Mouse (Mus musculus): ENCODE measurements around the gene Gm45844. TPM values are rescaled to one million over a fixed set of nuclear protein-coding genes. Genes with fewer than 3 reads are reported as not detected.
"Not testable (repeated sequence)": the region's sequence is repeated elsewhere in the genome, so short reads cannot be mapped to it uniquely, and the experiment has no call there.

Gm45844 gene
- polyA plus RNA-seq (2015; fragmentation: Nextera tagmentation; extraction: Ambion mirVana) = 13.8 and 16.3 TPM in 2 replicates

DNA sequence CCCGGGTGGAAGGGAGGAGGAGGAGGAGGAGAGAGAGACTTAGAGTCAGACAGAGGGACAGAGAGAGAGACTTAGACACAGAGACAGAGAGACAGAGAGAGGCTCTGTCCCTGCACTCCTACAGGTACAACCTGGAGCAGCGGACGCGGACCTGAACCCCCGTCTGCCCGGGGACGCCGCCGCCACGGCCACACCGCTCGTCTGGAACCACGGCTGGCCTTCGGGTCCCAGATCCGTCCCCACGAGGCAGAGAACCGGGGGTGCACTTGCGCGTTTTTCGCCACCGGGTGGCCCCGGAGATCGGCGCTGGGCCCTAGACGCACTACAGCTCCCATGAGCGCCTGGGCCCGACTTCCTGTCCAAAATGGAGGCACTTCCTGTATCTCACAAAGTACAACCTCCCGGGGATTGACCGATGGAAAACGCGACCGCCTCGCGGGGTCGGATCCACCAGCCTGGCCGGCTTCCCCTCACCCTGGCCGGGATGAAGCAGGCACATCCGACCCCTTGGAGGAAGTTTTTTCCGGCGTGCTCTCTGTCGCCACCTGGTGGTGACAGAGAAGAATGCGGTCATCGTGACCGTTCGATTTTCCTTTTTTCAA lies at the start of gene Gm45844:
Gene Gm45844 (minus strand): TSS at position 324 of the 602 bp plus-strand sequence.
- H3K4me3 ChIP-seq (ENCODE audit: low read depth, low read length) = peak within 1 kb of the TSS; percentile 38
- H3K4me2 ChIP-seq (ENCODE audit: low read length) = peak within 1 kb of the TSS; percentile 51
- H3K4me1 ChIP-seq (ENCODE audit: control insufficient read depth, insufficient read depth, low read length); H3K27me3 ChIP-seq (ENCODE audit: control insufficient read depth, insufficient read depth, low read depth, low read length); H3K36me3 ChIP-seq (ENCODE audit: control insufficient read depth, insufficient read depth, low read length); H3K9me3 ChIP-seq (replicated peaks; ENCODE audit: control insufficient read depth, low read length, poor library complexity, severe bottlenecking): not testable (repeated sequence)
- peak within 1 kb of the TSS; percentile 65 for H3K27ac ChIP-seq (ENCODE audit: low read length)
- peak; percentile 99 for ATAC-seq
- 41% methylated on average over 45 of the region's 45 CpGs for WGBS
- peak within 1 kb of the TSS; percentile 23 for H3K9ac ChIP-seq (ENCODE audit: low read depth, low read length)

DNA sequence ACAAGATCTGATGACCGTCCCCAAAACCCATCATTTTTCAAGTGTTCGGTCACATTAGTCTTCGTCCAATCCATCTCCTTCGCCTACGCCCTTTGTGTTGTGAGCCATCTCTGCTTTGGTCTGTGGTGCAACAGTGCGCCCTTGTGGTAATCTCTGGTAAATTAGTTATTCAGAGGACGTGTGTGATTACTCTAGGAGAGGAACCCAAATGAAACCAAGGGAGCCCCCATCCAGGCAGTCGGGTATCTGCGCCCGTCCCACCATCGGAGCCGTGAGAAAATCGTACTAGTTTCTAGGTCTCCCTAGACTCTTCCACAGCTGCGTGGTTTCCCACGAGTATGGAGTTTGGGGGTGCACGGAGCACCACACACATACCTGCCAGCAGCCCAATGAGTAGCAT lies 17.5 kb upstream of the Gm45844 start:
- Histone ChIP-seq H3K4me2 (ENCODE audit: low read length) (no peak overlapping the region), H3K4me3 (ENCODE audit: low read depth, low read length) (no peak overlapping the region), H3K36me3 (ENCODE audit: control insufficient read depth, insufficient read depth, low read length) (peaks cover 21% of the 10 kb centered on the region), H3K9ac (ENCODE audit: low read depth, low read length) (no peak overlapping the region), H3K4me1 (ENCODE audit: control insufficient read depth, insufficient read depth, low read length) (no peaks in the 10 kb centered on the region; the same call in 1 of the 2 replicates), H3K27me3 (ENCODE audit: control insufficient read depth, insufficient read depth, low read depth, low read length) (no peaks in the 10 kb centered on the region), H3K9me3 (replicated peaks; ENCODE audit: control insufficient read depth, low read length, poor library complexity, severe bottlenecking) (no peaks in the 10 kb centered on the region), H3K27ac (ENCODE audit: low read length) (no peak overlapping the region)
- no peak for ATAC-seq
- WGBS = 79% methylated on average over 16 of the region's 16 CpGs

DNA sequence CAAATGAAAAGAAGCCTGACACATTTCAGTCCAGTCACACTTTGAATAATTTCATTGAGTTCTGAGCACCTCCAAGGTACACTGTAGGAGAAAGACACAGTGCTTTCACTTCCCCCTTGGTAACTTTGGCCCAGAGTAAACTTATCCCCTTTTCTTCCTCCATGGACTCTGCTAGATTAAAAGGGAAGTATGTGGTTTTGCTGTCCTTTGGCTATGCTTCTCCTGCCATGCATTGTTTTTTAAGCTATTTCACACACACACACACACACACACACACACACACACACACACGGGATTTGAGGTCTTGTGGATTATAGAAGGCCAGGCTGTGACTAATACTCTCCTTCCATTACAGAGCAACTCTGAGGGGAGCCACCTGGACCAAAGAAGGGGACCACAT lies 3.3 kb upstream of the Gm45844 start:
- no peak overlapping the region for H3K4me3 ChIP-seq (ENCODE audit: low read depth, low read length)
- H3K4me1 ChIP-seq (ENCODE audit: control insufficient read depth, insufficient read depth, low read length) = no peaks in the 10 kb centered on the region
- no peaks in the 10 kb centered on the region for H3K27me3 ChIP-seq (ENCODE audit: control insufficient read depth, insufficient read depth, low read depth, low read length)
- H3K36me3 ChIP-seq (ENCODE audit: control insufficient read depth, insufficient read depth, low read length) = peaks cover 25% of the 10 kb centered on the region
- H3K9me3 ChIP-seq (replicated peaks; ENCODE audit: control insufficient read depth, low read length, poor library complexity, severe bottlenecking) = peaks cover 3% of the 10 kb centered on the region; the same call in 1 of the 2 replicates
- H3K27ac ChIP-seq (ENCODE audit: low read length) = no peak overlapping the region
- no peak overlapping the region for H3K4me2 ChIP-seq (ENCODE audit: low read length)
- no peak for ATAC-seq
- WGBS = 79% methylated on average over 1 of the region's 1 CpGs
- no peak overlapping the region for H3K9ac ChIP-seq (ENCODE audit: low read depth, low read length)

DNA sequence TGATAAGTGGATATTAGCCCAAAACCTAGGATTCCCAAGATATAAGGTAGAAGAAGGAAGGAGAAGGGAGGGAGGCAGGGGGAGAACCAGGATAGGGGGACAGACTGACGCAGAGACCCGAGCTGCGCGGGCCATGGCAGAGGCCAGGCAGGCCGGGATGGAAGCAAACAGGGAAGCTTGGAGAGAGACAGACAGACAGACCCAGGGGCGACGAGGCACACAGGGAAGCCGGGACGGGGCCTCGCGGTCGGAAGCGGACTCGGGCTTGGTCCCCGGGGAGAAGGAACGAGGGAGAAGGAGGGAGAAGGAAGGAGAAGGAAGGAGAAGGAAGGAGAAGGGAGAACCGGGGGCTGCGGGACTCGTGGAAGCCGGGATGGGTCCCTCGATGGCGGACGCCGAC lies 533 bp downstream of the Gm45844 start:
- ATAC-seq = peak; percentile 73
- not testable (repeated sequence) for H3K27me3 ChIP-seq (ENCODE audit: control insufficient read depth, insufficient read depth, low read depth, low read length); H3K4me1 ChIP-seq (ENCODE audit: control insufficient read depth, insufficient read depth, low read length); H3K9me3 ChIP-seq (replicated peaks; ENCODE audit: control insufficient read depth, low read length, poor library complexity, severe bottlenecking); H3K36me3 ChIP-seq (ENCODE audit: control insufficient read depth, insufficient read depth, low read length)
- Histone ChIP-seq H3K9ac (ENCODE audit: low read depth, low read length) (peak overlapping the region; percentile 23), H3K4me3 (ENCODE audit: low read depth, low read length) (peak overlapping the region; percentile 38), H3K4me2 (ENCODE audit: low read length) (peak overlapping the region; percentile 51), H3K27ac (ENCODE audit: low read length) (peak overlapping the region; percentile 65)
- 41% methylated on average over 24 of the region's 24 CpGs for WGBS

DNA sequence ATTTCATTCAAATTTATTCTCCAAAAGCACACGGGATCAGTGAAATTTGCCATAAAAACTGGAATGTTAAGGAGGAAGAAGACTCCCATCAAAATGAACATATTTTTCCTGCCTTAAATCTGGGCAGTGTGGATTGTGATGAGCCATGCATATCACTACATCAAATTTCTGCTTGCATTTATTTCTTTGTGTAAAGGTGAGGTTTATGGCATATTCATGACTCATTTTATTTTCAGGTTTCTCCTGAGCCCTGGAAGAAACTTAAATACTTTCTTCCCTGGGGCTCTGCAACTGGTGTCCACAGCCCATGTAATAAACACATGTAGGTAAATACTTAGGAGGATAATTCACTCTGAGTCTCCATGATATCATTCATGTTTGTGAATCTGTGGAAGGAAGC lies 30.9 kb downstream of the Gm45844 start, which contains the start of gene Vmn2r29:
Gene Vmn2r29 (minus strand): TSS at position 101 of the 400 bp plus-strand sequence.
- ATAC-seq; H3K27ac ChIP-seq (ENCODE audit: low read length); H3K4me3 ChIP-seq (ENCODE audit: low read depth, low read length); H3K4me1 ChIP-seq (ENCODE audit: control insufficient read depth, insufficient read depth, low read length); H3K9me3 ChIP-seq (replicated peaks; ENCODE audit: control insufficient read depth, low read length, poor library complexity, severe bottlenecking); H3K36me3 ChIP-seq (ENCODE audit: control insufficient read depth, insufficient read depth, low read length); H3K27me3 ChIP-seq (ENCODE audit: control insufficient read depth, insufficient read depth, low read depth, low read length); H3K9ac ChIP-seq (ENCODE audit: low read depth, low read length); H3K4me2 ChIP-seq (ENCODE audit: low read length): not testable (repeated sequence)
- no CpG with 5 or more reads among the region's 1 CpGs for WGBS

DNA sequence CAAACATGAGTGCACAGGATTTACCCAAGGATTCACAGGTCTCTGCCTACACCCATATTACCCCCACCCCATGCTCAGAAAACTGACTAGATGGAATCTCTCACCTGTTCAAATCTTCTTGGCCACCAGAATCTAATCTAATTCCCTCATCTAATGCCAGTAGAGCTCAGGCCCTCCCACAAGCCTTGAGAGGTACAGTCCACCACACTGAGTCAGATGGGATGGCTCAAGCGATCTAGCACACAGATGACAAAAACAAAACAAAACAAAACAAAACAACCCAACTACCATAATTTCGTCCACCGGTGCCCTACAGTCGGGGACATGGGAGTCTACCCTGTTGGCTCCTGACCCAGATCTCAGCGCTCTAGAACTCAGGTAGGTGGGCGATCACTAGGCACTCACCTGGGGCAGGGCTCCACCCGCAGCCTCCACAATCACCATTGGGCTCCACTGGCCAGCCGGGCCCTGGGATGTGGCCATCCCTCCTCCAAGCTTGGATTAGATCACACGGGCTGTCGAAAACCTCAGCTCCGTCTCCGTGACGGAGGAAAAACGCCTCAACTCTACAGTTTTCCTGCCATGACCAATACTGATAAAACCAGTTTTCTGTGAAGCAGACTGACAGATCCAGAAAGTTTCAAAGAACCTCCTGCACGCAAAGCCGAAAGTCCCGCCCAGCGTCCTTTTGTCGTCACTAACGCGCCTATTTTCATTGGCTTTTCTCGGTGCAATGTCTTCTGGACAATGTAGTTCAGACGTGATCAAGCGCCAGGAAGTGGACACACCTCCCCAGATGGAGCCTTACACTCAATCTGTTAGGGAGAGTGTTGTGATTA lies 68.6 kb downstream of the Gm45844 start, which contains the start of gene Zfp772:
Gene Zfp772 (minus strand): TSS at position 686 of the 839 bp plus-strand sequence.
- H3K9ac ChIP-seq (ENCODE audit: low read depth, low read length) = peak within 1 kb of the TSS; percentile 52
- peak; percentile 62; the same call in 1 of the 2 replicates for ATAC-seq
- H3K27ac ChIP-seq (ENCODE audit: low read length); H3K27me3 ChIP-seq (ENCODE audit: control insufficient read depth, insufficient read depth, low read depth, low read length); H3K36me3 ChIP-seq (ENCODE audit: control insufficient read depth, insufficient read depth, low read length); H3K9me3 ChIP-seq (replicated peaks; ENCODE audit: control insufficient read depth, low read length, poor library complexity, severe bottlenecking); H3K4me1 ChIP-seq (ENCODE audit: control insufficient read depth, insufficient read depth, low read length): not testable (repeated sequence)
- WGBS = 2% methylated on average over 24 of the region's 24 CpGs
- peak within 1 kb of the TSS; percentile 48 for H3K4me3 ChIP-seq (ENCODE audit: low read depth, low read length)
- H3K4me2 ChIP-seq (ENCODE audit: low read length) = peak within 1 kb of the TSS; percentile 60

DNA sequence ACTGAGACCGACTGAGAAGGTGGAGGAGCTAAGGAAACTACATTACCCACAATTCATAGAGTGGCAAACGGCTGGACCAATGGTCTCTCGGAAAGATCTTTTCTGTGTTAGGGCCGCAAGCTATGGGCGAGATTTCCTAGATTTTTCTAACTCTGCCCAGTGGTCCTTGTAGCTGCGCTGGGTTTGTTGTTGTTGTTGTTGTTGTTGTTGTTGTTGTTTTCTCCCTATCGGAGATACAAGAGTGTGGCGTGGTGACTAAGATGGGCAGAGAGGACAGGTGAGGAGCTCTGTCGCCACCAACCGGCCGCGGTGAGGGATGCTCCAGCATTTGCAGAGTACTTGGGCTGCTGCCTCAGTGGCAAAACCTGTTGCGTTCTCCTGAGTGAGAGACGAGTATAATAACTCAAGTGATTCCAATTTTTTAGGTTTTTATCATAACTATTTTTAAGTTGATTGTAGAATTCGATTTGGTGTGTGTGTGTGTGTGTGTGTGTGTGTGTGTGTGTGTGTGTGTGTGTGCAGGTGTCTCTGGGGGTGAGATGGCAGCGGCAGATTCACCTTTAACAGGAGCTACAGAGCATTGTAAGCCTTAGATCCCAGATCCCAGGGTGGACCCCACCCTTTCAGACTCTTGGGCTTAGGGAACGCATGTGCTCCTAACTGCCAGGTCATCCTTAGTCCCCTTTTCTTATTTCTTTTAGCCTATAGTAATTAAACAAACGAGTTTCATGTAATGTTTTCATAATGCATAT lies 89.7 kb downstream of the Gm45844 start:
- H3K27me3 ChIP-seq (ENCODE audit: control insufficient read depth, insufficient read depth, low read depth, low read length) = no peaks in the 10 kb centered on the region
- peak overlapping the region; percentile 6; the same call in 1 of the 2 replicates for H3K27ac ChIP-seq (ENCODE audit: low read length)
- ATAC-seq = peak; percentile 97
- WGBS = 9% methylated on average over 18 of the region's 18 CpGs
- peak overlapping the region; percentile 48 for H3K4me2 ChIP-seq (ENCODE audit: low read length)
- H3K4me3 ChIP-seq (ENCODE audit: low read depth, low read length) = peak overlapping the region; percentile 49
- H3K4me1 ChIP-seq (ENCODE audit: control insufficient read depth, insufficient read depth, low read length) = 0 out of 2 replicates have a peak, but pooled peaks cover 2% of the 10 kb centered on the region
- H3K9ac ChIP-seq (ENCODE audit: low read depth, low read length) = peak overlapping the region; percentile 43; the same call in 1 of the 2 replicates
- no peaks in the 10 kb centered on the region for H3K36me3 ChIP-seq (ENCODE audit: control insufficient read depth, insufficient read depth, low read length)
- no peaks in the 10 kb centered on the region for H3K9me3 ChIP-seq (replicated peaks; ENCODE audit: control insufficient read depth, low read length, poor library complexity, severe bottlenecking)

DNA sequence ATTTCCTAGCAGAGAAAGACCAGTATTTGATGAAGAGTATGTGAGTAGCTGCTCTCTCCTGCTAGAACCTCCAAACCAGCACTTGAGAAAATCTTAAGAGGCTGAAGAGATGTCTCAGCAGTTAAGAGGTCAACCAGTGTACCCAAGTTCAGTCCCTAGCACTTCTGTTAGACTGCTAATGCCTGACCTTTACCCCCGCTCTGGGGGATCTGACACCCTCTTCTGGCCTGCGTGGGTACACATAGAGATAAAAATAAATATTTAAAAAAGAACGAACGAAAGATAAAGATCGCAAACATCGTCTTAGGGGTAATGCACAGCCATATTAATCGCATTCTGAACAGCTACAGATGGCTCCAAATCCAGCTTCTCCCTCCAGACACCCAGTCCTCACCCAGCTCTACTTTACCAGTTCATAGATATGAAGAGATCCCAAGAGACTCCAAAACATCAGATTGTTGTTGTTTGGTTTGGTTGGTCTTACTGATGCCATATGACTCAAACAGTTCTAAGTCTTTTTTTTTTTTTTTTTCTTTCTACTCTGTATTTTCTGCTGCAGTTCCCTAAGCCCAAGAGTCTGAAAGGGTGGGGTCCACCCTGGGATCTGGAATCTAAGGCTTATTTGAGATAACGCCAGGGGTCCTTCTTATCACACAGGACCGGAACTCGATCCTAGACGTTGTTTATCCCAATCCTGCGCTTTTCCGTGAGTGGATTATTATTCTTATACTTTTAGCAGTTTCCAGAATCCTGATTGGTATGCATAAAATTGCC lies 90.5 kb downstream of the Gm45844 start:
- no peaks in the 10 kb centered on the region for H3K27me3 ChIP-seq (ENCODE audit: control insufficient read depth, insufficient read depth, low read depth, low read length)
- peak; percentile 83 for ATAC-seq
- peak overlapping the region; percentile 49 for H3K4me3 ChIP-seq (ENCODE audit: low read depth, low read length)
- H3K4me1 ChIP-seq (ENCODE audit: control insufficient read depth, insufficient read depth, low read length) = 0 out of 2 replicates have a peak, but pooled peaks cover 2% of the 10 kb centered on the region
- 44% methylated on average over 13 of the region's 13 CpGs for WGBS
- no peaks in the 10 kb centered on the region for H3K9me3 ChIP-seq (replicated peaks; ENCODE audit: control insufficient read depth, low read length, poor library complexity, severe bottlenecking)
- H3K36me3 ChIP-seq (ENCODE audit: control insufficient read depth, insufficient read depth, low read length) = peaks cover 5% of the 10 kb centered on the region; the same call in 1 of the 2 replicates
- H3K4me2 ChIP-seq (ENCODE audit: low read length) = peak overlapping the region; percentile 48
- H3K9ac ChIP-seq (ENCODE audit: low read depth, low read length) = peak overlapping the region; percentile 43; the same call in 1 of the 2 replicates
- H3K27ac ChIP-seq (ENCODE audit: low read length) = no peak overlapping the region

Measured in midbrain, embryonic 16.5 days (tissue).